Mouse (Mus musculus) erythroblast, adult 5-6 weeks (primary cell): Measurements from ENCODE around the gene Psme2. TPM values are rescaled to one million over a fixed set of nuclear protein-coding genes. Genes with fewer than 3 reads are reported as not detected.
A peak's percentile ranks its signal among the peaks of the same experiment; 100 is the strongest.

ENCODE experiments used
- ATAC-seq: replicated peaks from 2 replicates; pipeline ENCODE4 v1.8.0; 2016; ENCODE audit warnings: moderate number of reproducible peaks, mild to moderate bottlenecking, moderate TSS enrichment, inconsistent platforms; ENCODE audit not compliant: poor library complexity, low FRiP score, severe bottlenecking
- total RNA-seq, 2 experiments: library from RNA; stranded (forward) in 1 of 2; stranded (reverse) in 1 of 2; fragments of 150-400 nt in 1 of 2; fragments of 200-764, 138-1000 nt in 1 of 2; gene quantifications; 2 replicates each; pipeline versions ENCODE4 v1.2.3 to v1.2.4; 2015 to 2017; ENCODE audit warnings: low replicate concordance in 2 of 2

Psme2 gene
- total RNA-seq, 2 experiments from 2014 or later: 86.1 to 102 TPM

- ATAC-seq: no peak
These were observed 15.2 kb downstream of the Psme2 start for GRCm38 (mm10) chr14:55575711-55576110.

GRCm38 (mm10) chr14:55575302-55575701, 15.6 kb downstream of the Psme2 start, which contains the start of gene Fitm1:
TSS of gene Fitm1 (plus strand) at chr14:55575617.
- no peak for ATAC-seq

- ATAC-seq: no peak
These were observed 19.2 kb downstream of the Psme2 start for GRCm38 (mm10) chr14:55571760-55572159.

- peak; percentile 34; the same call in 1 of the 2 replicates for ATAC-seq
These were observed 20.3 kb downstream of the Psme2 start for GRCm38 (mm10) chr14:55570588-55570987.

- no peak for ATAC-seq
These were observed 23.4 kb downstream of the Psme2 start for GRCm38 (mm10) chr14:55567496-55567895.

GRCm38 (mm10) chr14:55565748-55566147, 25.2 kb downstream of the Psme2 start:
- no peak for ATAC-seq

- no peak for ATAC-seq
These were observed 27.7 kb downstream of the Psme2 start for GRCm38 (mm10) chr14:55563249-55563648.

- ATAC-seq: no peak
These were observed 29.1 kb downstream of the Psme2 start for GRCm38 (mm10) chr14:55561860-55562259.

- peak; percentile 84 for ATAC-seq
These were observed 30.5 kb downstream of the Psme2 start, which contains the start of gene A730061H03Rik for GRCm38 (mm10) chr14:55560202-55561073. TSS of gene A730061H03Rik (minus strand) at chr14:55560406.

- peak; percentile 76 for ATAC-seq
These were observed 31.1 kb downstream of the Psme2 start, which contains the start of gene Dcaf11 for GRCm38 (mm10) chr14:55559799-55560201. TSS of gene Dcaf11 (plus strand) at chr14:55560006.

GRCm38 (mm10) chr14:55558740-55559448, 32.0 kb downstream of the Psme2 start:
- ATAC-seq: no peak

- ATAC-seq: no peak
These were observed 33.3 kb downstream of the Psme2 start for GRCm38 (mm10) chr14:55557587-55557986.

- ATAC-seq: no peak
These were observed 33.9 kb downstream of the Psme2 start for GRCm38 (mm10) chr14:55557003-55557402.

GRCm38 (mm10) chr14:55555788-55556187, 35.1 kb downstream of the Psme2 start:
- no peak for ATAC-seq

- no peak for ATAC-seq
These were observed 36.3 kb downstream of the Psme2 start for GRCm38 (mm10) chr14:55554635-55555034.

- no peak for ATAC-seq
These were observed 39.1 kb downstream of the Psme2 start for GRCm38 (mm10) chr14:55551794-55552193.

GRCm38 (mm10) chr14:55551347-55551746, 39.6 kb downstream of the Psme2 start:
- ATAC-seq: no peak

GRCm38 (mm10) chr14:55550191-55550590, 40.7 kb downstream of the Psme2 start:
- no peak for ATAC-seq

GRCm38 (mm10) chr14:55544334-55544733, 46.6 kb downstream of the Psme2 start:
- ATAC-seq: no peak

GRCm38 (mm10) chr14:55542268-55542667, 48.6 kb downstream of the Psme2 start:
- peak; percentile 78 for ATAC-seq
